Mouse (Mus musculus) urinary bladder, adult 18-20 months (tissue): ENCODE data around the gene Lpcat2.
"Not testable (repeated sequence)": the region's sequence is repeated elsewhere in the genome, so short reads cannot be mapped to it uniquely, and the experiment has no call there.

Source experiments
- DNase-seq, 2 experiments: peaks; one replicate each; pipeline ENCODE4 v3.0.0; 2022; ENCODE audit warnings: low spot score in 2 of 2, mixed read lengths in 2 of 2

Gene Lpcat2

DNA sequence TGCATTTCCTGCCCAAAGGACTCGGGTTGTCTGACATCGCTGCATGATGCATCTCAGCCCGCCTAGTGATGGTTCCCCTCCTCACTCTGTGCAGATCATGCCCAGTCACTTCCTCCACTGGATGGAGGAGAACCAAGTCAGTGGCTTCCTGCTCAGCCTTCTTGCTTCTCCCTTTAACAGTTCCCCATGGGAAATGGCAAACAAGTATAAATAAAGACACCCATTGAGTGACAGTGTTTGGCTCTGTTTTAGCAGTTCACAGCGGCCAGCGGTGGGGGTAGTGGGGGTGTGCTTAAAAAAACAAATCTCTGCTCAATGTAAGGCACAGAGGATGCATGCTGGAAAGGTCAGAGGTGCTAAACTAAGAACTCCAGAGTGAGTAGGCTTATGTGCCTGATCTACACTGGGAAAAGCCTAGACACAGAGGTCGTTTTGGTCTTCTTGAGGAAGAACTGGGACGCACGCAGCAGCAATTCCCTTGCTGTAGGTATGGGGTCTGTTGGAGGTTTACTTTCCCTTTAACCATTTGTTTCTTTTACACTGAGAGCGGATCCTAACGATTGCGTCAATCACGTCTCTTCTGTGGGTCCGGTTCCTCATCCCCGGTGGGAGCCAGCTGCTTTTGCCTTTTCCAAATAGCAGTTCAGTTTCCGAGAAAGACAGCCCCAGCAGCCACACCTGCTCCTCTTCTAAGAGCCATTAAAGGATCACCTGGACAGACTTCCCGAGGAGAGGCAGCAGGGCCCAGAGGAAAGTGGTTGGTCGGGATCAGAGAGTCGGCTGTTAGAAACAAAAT lies 1.8 kb upstream of the Lpcat2 start:
- no peak for DNase-seq

GRCm38 (mm10) chr8:92854673-92855072 lies 466 bp upstream of the Lpcat2 start:
- no peak for DNase-seq

DNA sequence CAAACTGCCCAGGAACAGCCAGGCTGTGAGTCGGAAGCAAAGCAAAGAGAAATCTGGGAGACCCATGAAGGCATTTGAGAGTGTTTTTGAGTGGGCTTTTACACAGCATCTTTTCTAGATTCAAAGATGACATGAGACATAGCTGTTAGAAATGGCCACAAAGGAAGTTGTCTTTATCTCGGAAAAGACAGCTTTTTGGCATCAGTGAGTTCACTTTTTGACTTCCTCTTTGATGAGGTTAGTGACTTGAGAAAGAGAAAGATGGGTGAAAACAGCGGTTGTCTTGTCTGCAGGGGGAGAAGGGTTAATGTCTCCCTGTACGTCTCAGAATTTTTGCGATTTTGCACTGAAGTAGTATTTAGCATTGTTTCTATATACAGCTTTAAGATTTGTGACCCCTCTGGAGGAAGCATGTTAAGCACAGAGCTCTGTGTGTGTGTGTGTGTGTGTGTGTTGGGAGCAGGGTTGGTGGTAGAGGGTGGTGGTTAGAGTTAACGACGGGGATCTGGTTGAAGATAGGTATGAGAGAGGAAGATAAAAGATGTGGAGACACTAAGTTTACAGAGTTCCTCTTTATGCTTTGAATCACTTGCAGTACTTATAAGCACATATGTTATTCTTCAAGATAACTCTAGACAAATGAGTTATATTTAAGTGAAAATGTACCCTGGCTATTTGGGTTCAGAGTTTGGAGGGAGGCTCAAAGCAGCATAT lies 1.3 kb downstream of the Lpcat2 start:
- DNase-seq, result no peak

GRCm38 (mm10) chr8:92858475-92859182 lies 3.5 kb downstream of the Lpcat2 start:
- DNase-seq, result no peak

- DNase-seq, result no peak
Observed at GRCm38 (mm10) chr8:92861977-92862376, 6.8 kb downstream of the Lpcat2 start.

DNA sequence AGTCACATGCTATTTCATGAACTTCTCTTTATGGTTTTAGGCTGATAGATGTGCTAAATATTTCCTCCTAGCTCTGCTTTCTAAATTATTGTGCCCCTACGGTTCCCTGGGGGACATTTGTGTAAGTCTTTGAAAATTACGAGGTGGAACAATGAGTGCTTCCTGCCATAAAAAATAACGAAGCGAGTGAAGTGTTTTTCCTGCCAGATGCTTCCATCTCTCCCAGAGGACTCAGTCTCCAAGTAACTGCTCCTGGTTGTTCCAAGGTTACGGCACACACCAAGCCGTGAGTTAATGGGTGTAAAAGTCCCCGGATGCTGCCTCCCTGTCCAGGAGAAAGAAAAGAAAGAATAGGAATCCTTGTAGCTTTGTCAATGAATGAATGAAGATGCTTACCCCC lies 15.1 kb downstream of the Lpcat2 start:
- no peak for DNase-seq

DNA sequence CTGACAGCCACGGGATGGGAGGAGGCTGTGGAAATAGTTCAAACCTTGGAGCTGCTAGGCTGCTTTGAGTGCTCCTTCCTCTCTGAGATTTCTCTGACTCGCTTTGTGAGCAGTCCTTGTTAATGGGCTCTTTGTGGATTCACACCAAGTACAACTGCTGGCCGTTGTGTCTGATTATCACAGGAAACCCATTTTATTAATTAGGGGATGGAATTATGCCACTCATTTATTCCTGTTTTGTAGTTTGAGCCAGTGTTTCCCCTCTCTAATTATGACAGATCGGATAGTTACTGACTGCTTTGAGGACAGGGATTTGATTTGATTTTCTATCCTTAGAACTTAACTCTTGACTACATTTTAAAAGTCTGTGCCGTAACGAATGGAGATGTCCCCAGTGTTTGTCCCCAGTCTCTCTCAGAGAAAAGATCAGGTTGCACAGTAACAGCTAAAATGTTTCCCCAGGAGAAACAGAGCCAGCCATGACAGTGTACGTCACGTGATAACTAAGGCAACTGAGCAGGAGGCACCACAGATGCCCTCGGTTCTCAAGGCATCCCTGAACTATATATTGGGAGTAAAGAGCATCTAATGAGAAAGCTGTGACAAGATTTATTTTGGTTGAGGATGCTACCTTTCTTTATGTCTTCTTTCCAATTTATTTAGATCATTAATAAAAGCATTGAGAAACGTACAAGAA lies 17.1 kb downstream of the Lpcat2 start:
- no peak for DNase-seq

DNA sequence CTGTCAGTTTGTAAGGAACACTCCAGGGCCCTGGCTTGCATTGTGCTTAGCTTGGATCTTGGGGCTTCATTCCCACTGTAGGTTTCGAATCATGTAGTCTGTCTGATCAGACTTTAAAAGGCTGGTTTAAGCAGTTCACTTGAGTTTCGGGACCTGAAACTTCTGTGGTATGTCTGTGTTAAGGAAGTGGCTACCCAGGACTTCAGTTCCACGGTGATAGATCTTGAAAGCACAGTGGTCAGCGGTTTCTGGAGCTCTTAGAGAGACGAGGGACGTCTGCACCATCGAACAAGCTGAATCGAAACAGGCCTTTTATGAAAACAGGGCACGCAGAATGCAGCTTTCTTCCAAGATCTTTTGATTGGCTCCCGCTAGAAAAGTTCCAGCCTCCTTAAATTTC lies 20.7 kb downstream of the Lpcat2 start:
- no peak for DNase-seq

DNA sequence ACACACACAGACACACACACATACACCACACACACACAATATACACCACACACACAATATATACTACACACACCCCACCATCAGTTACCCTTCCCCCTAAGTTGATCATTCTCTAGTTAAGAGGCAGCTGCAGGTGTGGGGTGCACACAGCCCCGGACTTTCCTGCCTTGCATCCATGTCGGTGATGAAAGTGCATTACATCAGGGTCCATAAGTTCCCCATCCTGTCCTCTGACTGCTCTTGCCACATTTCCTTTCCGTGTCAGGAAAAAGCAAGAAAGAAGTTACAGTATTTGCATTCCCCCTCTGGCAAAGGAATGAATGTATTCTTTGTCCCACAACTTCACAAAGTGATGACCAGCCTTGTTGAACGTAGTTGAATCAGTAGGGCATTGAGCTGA lies 26.1 kb downstream of the Lpcat2 start:
- DNase-seq, result no peak

DNA sequence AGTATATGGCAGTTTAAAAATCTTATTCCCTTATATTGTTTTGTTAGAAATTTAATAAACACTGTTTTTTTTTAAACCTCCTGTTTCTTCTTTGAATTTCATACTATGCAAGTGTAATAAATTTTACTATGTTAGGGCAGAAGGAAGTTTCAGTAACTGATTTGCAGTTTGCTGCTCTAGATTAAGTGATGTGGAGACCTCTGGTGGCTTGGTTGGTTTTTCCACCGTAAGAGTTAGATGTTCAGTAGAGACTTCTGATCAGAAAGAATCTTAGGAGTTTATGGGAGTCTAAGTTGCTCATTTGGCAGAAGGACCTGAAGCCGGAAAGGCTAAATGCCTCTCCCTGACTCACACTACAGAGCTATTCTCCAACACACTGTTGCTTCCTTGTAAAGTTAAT lies 28.6 kb downstream of the Lpcat2 start:
- no peak for DNase-seq

GRCm38 (mm10) chr8:92892216-92892615 lies 37.1 kb downstream of the Lpcat2 start:
- not testable (repeated sequence) for DNase-seq

DNA sequence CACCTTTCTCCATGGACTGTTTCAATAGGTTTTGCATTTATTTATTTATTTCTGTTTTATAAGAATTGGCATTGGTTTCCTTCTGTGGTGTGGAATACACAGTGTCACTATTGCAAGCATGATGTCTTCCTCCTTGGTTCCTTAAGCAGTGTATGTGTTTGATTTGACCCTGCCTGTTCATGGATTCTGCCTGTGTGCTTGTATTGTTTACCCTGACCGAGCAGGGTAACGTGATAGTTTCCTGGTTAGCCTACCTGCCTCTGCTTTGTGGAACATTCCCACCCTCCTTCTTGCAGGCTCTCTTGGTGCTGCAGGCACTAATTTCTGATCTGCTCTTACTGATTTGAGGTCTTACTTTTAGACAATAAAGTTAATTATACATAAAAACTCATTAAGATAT lies 38.7 kb downstream of the Lpcat2 start:
- DNase-seq, result no peak

DNA sequence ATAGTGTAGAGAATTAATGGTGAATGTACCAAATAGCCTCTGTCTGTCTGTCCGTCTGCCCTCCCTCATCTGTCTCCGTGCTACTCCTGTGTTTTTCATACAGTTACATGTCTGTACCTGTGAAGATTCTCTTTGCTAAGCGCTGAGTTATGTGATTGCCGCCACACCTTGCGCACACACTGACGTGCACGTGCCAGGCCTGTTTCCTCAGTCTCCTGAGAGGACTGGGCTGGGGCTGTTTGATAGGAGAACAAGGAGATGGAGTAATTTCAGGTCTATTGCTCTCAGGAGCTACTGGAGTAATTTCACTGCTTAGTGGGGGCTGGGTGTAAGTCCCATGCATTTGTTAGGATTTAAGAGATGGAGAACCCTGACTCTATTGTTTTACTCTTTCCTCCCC lies 39.9 kb downstream of the Lpcat2 start:
- peak in 1 of 2 experiments; percentile 25 for DNase-seq

DNA sequence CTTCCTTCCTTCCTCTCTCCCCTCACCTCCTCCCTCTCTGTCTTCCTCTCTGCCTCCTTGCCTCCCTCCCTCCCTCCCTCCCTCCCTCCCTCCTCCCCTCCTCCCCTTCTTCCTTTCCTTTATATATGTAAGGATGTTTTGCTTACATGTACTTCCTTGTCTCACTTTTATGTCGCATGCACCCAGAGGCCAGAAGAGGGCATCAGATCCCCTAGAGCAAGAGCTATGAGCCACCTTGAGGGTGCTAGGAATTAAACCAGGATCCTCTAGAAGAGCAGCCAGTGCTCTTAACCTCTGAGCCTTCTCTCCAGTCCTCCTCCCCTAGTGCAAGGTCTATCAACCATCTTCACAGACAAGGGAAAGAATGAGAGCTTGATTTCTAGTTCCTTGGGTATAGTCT lies 40.9 kb downstream of the Lpcat2 start:
- no peak for DNase-seq

DNA sequence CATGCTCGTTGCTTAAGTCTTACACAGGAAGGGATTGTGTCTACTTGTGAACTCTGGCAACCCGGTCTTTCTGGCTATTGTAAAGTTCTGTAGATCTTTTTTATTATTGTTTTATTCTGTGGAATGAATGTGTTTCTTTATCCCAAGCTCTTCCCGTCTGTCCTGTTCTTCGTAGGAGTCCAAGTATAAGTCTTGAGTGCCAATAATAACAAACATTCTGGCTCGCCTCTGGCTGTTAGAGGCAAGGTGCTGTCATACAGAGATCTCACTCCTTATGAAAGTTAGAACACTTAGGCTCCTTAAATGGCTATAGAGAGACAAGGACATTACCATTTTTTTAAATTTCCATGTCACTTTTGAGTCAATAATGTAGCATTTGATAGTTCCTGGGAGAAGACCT lies 41.5 kb downstream of the Lpcat2 start:
- DNase-seq, result no peak

DNA sequence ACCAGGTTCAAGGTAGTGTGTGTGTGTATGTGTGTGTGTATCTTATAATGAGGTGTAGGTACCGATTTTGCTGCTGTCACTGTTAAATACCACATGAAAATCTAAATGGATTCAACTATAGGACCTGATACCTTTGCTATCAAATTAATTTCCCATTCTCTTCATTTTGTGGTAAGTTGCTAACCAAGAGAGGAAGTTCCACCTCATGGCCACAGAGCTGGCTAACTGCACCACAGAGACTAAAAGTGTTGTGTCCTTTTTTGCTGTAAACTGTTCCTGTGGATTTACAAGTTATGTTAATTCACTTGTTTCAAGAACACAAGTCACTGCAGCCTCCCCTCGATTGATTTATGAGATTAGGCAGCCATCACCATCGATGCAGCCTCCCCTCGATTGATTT lies 42.7 kb downstream of the Lpcat2 start:
- DNase-seq, result no peak

GRCm38 (mm10) chr8:92899590-92899989 lies 44.5 kb downstream of the Lpcat2 start:
- DNase-seq, result no peak

DNA sequence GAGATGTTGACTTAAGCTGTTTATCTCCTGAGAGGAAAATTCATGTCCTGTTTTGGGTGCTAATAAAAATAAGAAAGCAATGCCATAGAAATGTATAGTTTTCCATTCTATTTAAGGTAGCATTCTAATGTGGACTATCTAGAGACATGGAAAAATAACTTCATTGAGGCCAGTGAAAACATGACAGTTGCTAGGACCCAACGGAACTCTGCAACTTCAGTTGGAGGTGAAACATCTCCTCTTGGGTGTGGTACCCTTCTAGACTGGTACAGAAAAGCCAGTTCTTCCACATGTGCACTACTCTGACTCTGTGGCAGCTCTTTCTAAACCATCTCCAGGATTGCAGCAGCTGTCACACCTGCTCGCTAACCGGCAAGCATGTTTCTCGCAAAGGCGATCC lies 46.0 kb downstream of the Lpcat2 start, which contains the start of gene Capns2:
Gene Capns2 (plus strand): TSS at position 301 of the 400 bp plus-strand sequence.
- DNase-seq, result no peak

GRCm38 (mm10) chr8:92902981-92903380 lies 47.8 kb downstream of the Lpcat2 start:
- no peak for DNase-seq

DNA sequence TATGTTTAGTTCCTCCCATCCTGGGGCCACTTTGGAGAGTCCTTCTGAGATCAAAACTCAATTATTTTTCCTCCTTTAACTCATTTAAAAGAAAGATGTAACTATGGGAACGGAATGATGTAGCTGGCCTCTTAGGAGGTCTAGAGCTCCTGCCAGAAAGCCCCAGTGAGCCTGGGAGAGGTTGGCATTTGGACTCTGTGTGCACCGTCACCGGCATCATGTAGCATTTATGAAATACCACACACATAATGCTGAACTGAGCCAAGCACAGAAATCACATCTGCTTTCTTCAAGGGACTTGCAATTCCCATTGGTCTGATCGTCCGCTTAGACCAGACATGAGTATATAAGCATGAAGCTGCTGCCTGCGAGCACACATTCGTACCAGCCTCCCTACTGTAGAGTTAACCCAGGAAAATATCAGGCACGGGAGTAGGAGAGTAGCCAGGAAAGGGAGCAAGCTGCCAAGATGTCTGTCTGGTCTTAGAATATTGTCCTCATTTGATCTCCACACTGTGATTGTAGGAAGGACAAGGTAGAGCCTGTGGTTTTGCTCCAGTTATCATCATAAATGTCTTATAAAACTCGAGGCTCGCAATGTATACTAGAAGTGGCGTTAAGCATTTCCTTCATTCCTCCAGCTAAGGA lies 48.5 kb downstream of the Lpcat2 start:
- no peak for DNase-seq

GRCm38 (mm10) chr8:92906553-92906952 lies 51.4 kb downstream of the Lpcat2 start:
- DNase-seq, result no peak
